Mouse (Mus musculus) natural killer cell, adult 2 months (primary cell): ENCODE measurements around the gene Rpl37.

Experiments used
- DNase-seq, 2 experiments: peaks; one replicate each; pipeline ENCODE4 v3.0.0; 2022; ENCODE audit warnings: low spot score in 2 of 2

Gene Rpl37

GRCm38 (mm10) chr15:5116270-5117030 is at the start of gene Rpl37:
Gene Rpl37 (plus strand): TSS chr15:5116645.
- DNase-seq, result peak; percentile 99

DNA sequence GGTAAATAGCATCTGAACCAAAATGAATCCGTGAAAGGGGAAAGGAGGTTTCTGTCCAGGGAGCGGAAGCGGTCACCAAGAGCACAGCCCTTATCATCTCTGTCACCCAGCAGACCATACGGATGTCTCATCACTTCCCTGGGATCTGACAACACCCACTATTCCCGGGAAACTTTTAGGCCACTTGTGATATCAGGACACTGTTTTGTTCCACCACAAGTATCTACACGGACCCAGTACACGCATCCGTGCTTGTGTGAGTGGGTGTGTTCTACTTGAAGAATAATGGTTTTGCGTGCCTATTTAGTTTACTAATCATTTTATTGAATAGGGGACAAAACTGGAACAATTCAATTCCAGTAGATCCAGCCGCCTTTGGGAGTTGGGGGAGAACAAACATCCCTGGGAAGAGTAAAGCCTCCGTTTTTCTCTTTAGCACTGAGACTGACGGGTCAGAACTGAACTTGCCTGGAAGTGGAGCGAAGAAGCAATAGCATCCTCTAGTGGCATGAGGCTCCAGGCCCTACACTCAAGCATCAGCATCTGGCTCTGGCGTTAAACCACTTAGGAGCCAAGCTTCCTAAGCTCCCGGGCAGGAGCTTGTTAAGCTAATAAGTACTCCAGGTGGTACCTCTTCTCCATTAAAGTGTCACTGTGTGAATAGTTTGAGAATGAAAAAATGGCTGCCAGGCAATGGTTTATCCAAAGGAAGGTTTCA is 47.5 kb upstream of the Rpl37 start:
- DNase-seq, result no peak

GRCm38 (mm10) chr15:5081235-5081634 is 35.2 kb upstream of the Rpl37 start:
- no peak for DNase-seq

GRCm38 (mm10) chr15:5086162-5086561 is 30.3 kb upstream of the Rpl37 start:
- DNase-seq, result no peak

DNA sequence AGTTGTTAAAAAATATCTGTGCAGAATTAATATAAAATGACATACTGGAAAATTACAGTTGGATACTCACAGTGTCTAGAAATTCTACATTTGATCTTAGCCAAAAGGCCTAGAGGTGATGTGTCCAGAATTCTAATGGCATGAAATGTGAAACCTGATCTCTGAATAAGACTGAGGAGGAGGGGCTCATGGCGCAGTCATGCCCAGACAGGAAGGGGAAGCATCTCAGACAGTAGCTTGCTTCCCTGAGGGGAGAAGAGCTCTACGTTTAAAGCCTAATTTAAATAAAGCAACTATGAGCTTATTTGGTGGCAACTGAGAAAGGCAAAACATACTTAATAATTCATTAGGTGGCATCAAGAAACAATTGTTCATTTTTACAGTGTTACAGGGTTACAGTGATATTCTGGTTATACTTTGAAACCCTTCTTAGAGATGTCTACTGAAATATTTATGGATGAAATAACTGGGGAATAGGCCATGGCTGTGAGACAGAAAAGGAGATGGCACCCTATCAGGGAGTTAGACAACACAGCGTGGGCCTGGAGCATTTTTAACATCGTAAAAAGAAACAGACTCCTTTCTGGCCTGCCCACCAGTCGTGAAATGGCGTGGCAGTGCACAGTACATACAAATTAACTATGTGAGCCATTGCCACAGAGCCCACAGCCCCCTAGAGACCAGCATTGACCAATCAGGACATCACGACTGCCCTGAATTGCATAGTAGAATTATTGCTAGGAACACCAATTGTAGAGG is 27.4 kb upstream of the Rpl37 start:
- DNase-seq, result no peak

GRCm38 (mm10) chr15:5090131-5090530 is 26.3 kb upstream of the Rpl37 start:
- no peak for DNase-seq

DNA sequence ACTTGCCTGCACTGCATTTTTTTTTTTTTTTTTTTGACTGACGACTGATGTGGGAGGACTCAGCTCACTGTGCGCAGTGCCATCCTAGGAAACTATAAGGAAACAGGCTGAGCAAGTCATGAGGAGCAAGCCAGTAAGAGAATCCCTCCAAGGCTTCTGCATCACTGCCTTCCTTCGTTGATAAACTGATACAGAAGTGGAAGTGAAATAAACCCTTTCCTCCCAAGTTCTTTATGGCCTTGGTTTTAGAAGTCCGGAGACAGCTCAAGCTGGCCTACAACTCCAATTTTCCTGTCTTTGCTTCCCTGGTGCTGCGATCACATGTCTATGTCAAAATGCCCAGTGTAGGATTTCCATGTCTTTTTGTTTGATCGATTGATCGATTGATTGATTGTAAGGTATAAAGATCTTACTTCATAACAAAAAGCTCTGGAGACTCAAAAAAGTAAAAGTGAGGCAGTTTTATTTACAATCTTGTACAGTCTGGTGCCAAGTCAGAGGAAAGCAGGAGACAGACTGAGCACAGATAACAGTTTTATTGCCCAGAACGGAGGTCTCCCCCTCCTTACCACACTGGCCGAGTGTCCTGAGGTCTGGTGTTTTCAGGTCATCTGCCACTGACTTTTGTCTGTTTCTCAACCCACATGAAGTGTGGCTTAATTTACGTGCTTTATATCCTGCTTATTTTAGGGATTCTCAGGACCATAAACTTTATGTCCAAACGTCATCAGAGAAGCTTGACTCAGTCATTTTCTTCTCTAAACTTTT is 20.7 kb upstream of the Rpl37 start:
- DNase-seq, result no peak

DNA sequence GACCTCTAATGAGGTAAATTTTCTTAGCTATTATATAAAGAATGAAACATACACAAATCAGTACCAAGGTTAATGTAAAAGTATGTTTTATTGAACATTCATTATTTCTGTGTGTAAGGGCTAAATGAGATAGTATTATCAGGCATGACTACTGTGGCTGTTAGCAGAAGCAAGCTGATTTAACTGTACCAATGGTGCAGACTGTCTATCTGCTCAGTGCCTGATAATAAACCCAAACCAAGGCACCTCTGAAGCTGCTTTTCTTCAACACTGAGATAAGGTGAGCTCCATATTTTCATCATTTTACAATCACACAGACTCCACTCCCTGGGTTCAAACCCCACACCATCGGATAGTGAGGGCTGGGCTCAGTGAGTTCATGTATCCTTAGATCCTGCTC is 19.1 kb upstream of the Rpl37 start:
- DNase-seq, result no peak

DNA sequence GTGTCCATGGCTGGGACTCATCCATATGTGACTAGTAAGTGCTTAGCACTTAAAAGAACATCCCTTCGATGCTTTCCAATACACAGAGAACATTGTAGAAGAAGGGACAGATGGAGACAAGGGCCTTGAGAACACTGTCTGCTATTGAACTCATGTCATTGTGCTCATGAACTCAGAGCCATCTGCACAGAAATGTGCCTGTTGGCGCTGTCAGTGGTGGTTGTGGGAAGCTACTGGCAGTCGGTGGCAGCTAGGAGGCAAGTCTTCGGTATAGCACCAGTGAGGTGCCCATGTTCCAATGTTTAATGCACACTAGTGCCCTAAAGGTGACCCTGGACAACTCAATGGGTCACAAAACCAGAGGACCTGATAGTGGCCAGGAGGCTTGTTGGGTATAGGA is 14.1 kb upstream of the Rpl37 start:
- no peak for DNase-seq

DNA sequence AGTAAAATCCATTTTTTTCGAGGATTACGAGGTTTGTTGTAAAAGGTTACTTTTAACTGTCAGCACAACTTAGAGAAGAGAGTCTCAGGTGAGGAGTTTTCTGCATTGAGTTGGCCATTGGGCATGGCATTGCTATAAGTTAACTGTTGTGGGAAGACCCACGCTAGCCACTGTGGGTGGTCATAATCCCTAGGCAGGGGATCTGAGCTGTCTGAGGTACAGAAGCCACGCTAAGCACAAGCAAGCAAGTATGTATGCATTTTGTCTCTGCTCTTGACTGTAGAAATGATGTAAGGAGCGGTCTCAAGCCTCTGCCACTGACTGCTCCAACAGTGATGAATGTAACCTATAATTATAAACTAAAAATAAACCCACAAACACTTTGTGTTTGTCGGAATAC is 10.6 kb upstream of the Rpl37 start:
- no peak for DNase-seq

- peak in 1 of 2 experiments; percentile 7 for DNase-seq
These were observed 10.2 kb upstream of the Rpl37 start for GRCm38 (mm10) chr15:5106293-5106692.

- peak; percentile 71 to 74 for DNase-seq
These were observed 8.5 kb upstream of the Rpl37 start, which contains the start of gene Card6 for GRCm38 (mm10) chr15:5107686-5108654. Gene Card6 (minus strand): TSS chr15:5108539.

- DNase-seq, result peak; percentile 1 to 7
These were observed 7.8 kb upstream of the Rpl37 start for GRCm38 (mm10) chr15:5108655-5109040.

DNA sequence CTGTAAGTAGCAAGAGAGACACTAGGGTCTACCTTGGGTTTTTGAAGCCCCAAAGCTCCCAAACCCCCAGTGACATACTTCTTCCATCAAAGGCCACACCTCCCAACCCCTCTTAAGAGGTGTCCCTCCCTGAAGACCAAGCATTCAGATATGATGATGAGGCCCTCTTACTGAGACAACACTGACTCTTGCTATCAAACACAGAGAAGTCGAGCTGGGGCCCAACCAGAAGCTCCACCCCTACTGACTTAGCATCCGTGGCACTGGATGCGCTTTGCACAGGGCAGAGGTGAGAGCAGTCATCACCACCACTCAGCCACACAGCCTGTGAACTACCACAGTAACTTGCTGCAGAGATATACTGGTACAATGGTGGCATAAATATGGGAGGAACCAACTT is 3.8 kb upstream of the Rpl37 start:
- no peak for DNase-seq

DNA sequence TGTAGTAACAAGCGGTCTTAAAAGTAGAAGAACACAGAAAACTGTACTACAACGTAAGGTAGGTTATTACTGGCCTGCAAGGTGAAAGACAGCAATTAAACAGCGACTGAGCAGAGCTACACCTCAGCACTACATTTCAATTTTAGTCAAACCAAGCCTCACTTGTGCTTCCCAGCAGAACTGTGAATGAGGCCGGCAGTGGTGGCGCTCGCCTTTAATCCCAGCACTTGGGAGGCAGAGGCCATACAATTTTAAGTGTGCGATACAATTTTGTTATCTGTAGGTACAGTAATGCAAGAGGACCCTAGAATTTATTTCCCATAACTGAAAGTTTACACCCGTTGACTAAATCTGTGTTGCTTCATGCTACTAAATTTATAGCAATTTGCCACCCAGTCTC is 1.3 kb upstream of the Rpl37 start:
- DNase-seq, result no peak

- DNase-seq, result peak; percentile 38 to 59
These were observed 671 bp downstream of the Rpl37 start for GRCm38 (mm10) chr15:5117031-5117601.

DNA sequence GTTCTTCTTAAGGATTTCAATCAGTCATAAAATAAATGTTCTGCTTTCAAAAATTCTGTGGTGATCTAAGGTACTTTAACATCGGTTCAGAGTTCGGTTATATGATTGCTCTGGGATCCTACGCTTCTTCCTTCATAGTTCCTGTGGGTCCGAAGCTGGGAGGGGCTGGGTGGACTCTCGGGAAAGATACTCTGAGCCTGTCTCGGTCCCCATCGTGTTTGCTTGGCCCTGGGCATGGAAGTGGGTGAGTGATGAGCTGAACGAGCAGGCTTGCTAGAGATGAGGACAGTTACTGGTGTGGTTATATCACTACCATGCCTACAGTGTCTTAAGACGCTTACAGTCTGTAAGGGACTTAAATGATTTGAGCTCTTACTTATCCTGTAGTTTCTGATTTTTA is 2.2 kb downstream of the Rpl37 start:
- DNase-seq, result no peak

DNA sequence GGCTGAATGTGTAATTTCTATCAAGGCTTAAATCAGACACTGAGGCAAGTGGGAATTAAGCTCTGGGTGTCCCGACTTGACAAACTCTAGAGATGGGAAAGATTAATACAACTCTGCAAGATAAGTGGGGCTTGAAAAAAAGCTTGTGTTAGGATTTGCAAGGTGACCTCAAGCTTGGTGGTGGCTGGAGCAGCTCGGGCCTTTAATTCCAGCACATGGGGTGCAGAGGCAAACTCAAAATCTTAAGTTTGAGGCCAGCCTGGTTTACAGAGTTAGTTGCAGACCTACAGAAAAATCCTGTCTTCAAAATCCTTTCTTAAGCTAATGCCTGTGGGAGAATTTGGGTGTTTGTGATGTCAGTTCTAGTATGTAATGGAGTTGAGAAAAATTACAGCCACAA is 2.7 kb downstream of the Rpl37 start:
- DNase-seq, result no peak

GRCm38 (mm10) chr15:5119707-5120106 is 3.3 kb downstream of the Rpl37 start:
- no peak for DNase-seq
